Mouse (Mus musculus) olfactory bulb, adult 2 months (tissue): ENCODE measurements around the gene Rsph14.

ENCODE experiments used
- CTCF ChIP-seq: fragments of 200-500 bp; IDR thresholded peaks from 2 replicates; pipeline ENCODE4 v1.5.1; 2012; ENCODE audit warnings: low read depth, mild to moderate bottlenecking, low read length, moderate library complexity; ENCODE audit not compliant: insufficient read depth
- POLR2A ChIP-seq: fragments of 200-500 bp; IDR thresholded peaks from 2 replicates; pipeline ENCODE4 v1.6.1; 2012; ENCODE audit warnings: mild to moderate bottlenecking, low read depth, low read length, moderate library complexity; ENCODE audit not compliant: insufficient read depth

GRCm38 (mm10) chr10:75010704-75011103 is 21.7 kb downstream of the Rsph14 start:
- TF ChIP-seq CTCF (no peak), POLR2A (no peak)
